Mouse (Mus musculus): ENCODE measurements around the gene Plscr1. TPM values are rescaled to one million over a fixed set of nuclear protein-coding genes. Genes with fewer than 3 reads are reported as not detected.

Plscr1 gene
- 5.5 and 6.9 TPM in 2 replicates for polyA plus RNA-seq (2012; rRNA removed)

- 23% methylated on average over 7 of the region's 7 CpGs for WGBS
- no peaks in the 10 kb centered on the region for H3K36me3 ChIP-seq (ENCODE audit: control insufficient read depth, insufficient read depth, low read length)
Observed at GRCm38 (mm10) chr9:92249447-92249852, at the start of gene Plscr1. TSS of gene Plscr1 (plus strand) at chr9:92249750.

DNA sequence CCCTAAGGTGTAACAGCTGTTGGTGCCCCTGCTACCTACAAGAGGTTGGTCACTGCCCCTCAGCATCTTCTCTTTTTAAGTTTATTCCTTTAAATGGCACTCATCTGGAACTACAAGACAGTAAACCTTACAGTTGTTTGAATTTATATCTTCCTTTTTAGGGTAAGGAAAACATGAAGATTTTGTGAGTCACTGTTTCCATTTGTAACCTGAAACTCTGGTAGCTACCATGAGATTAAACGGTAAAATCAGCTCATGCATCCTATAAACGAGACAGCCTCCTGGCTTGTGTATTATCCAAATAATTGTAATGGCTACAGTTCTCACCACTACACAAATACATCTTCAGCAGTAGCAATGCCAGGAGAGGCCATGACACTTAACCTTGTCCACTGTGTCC is 45.2 kb upstream of the Plscr1 start:
- WGBS, result 78% methylated on average over 2 of the region's 2 CpGs
- no peak for DNase-seq
- H3K36me3 ChIP-seq (ENCODE audit: control insufficient read depth, insufficient read depth, low read length), result no peaks in the 10 kb centered on the region
- H3K27me3 ChIP-seq (ENCODE audit: control insufficient read depth, insufficient read depth, low read length), result no peaks in the 10 kb centered on the region
- TF ChIP-seq CTCF (IDR thresholded peaks at IDR 0.05; ENCODE audit: borderline replicate concordance, control insufficient read depth, extremely low read depth, insufficient read depth, low read length, poor library complexity) (no peak), POLR2A (IDR thresholded peaks at IDR 0.05; ENCODE audit: control insufficient read depth, extremely low read depth, insufficient read depth, low read length, poor library complexity) (no peak)
- no peaks in the 10 kb centered on the region for H3K4me1 ChIP-seq (replicated peaks; ENCODE audit: control insufficient read depth, insufficient read depth, low read length)
- H3K27ac ChIP-seq (ENCODE audit: control insufficient read depth, insufficient read depth, low read length), result no peak overlapping the region
- no peak overlapping the region for H3K4me3 ChIP-seq (ENCODE audit: control insufficient read depth, insufficient read depth, low read length)

More at GRCm38 (mm10) chr9:92249447-92249852, at the start of gene Plscr1:
- no peak for DNase-seq
- Histone ChIP-seq H3K27me3 (ENCODE audit: control insufficient read depth, insufficient read depth, low read length) (no peaks in the 10 kb centered on the region), H3K4me3 (ENCODE audit: control insufficient read depth, insufficient read depth, low read length) (peak within 1 kb of the TSS; percentile 44), H3K4me1 (replicated peaks; ENCODE audit: control insufficient read depth, insufficient read depth, low read length) (no peaks in the 10 kb centered on the region), H3K27ac (ENCODE audit: control insufficient read depth, insufficient read depth, low read length) (no peak within 1 kb of the TSS)
- TF ChIP-seq CTCF (IDR thresholded peaks at IDR 0.05; ENCODE audit: borderline replicate concordance, control insufficient read depth, extremely low read depth, insufficient read depth, low read length, poor library complexity) (no peak), POLR2A (IDR thresholded peaks at IDR 0.05; ENCODE audit: control insufficient read depth, extremely low read depth, insufficient read depth, low read length, poor library complexity) (no peak)

DNA sequence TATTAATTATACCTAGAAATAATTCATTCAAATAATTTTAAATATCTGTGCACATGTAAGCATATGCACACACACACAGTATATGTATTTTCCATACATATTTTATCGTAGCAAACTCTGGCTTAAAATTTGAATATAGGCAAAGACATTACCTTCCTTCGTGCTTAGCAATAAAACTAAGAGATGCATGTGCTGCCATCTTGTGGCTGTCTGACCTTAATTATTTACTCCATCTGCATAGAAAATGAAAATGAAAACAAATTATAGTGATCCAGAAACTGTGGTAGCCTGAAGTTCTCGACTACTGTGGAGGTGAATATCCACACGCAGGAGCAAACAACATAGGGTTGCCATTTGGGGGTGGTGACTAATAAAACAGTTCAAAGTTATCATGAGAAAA is 42.2 kb upstream of the Plscr1 start:
- DNase-seq, result peak; percentile 9
- TF ChIP-seq CTCF (IDR thresholded peaks at IDR 0.05; ENCODE audit: borderline replicate concordance, control insufficient read depth, extremely low read depth, insufficient read depth, low read length, poor library complexity), result no peak
- TF ChIP-seq POLR2A (IDR thresholded peaks at IDR 0.05; ENCODE audit: control insufficient read depth, extremely low read depth, insufficient read depth, low read length, poor library complexity), result no peak
- Histone ChIP-seq H3K4me3 (ENCODE audit: control insufficient read depth, insufficient read depth, low read length) (no peak overlapping the region), H3K27ac (ENCODE audit: control insufficient read depth, insufficient read depth, low read length) (no peak overlapping the region), H3K4me1 (replicated peaks; ENCODE audit: control insufficient read depth, insufficient read depth, low read length) (no peaks in the 10 kb centered on the region), H3K36me3 (ENCODE audit: control insufficient read depth, insufficient read depth, low read length) (no peaks in the 10 kb centered on the region), H3K27me3 (ENCODE audit: control insufficient read depth, insufficient read depth, low read length) (no peaks in the 10 kb centered on the region)
- WGBS, result 6% methylated on average over 4 of the region's 4 CpGs

DNA sequence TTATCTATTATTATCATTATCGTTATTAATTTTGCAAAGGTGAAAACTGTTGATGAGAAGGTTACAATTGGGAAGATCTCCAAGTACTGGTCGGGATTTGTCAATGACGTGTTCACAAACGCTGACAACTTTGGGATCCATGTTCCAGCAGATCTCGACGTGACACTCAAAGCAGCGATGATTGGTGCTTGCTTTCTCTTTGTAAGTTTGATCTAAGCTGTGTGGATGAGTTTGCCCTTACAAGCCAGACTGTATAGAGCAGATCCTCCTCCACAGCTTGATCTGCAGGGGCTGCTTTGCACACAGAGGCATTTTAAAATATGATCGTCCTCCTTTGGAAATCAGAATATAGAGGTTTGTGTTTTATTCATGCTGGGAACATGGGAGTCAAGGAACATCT is 41.8 kb upstream of the Plscr1 start:
- Histone ChIP-seq H3K36me3 (ENCODE audit: control insufficient read depth, insufficient read depth, low read length) (no peaks in the 10 kb centered on the region), H3K4me3 (ENCODE audit: control insufficient read depth, insufficient read depth, low read length) (no peak overlapping the region), H3K4me1 (replicated peaks; ENCODE audit: control insufficient read depth, insufficient read depth, low read length) (no peaks in the 10 kb centered on the region), H3K27me3 (ENCODE audit: control insufficient read depth, insufficient read depth, low read length) (no peaks in the 10 kb centered on the region), H3K27ac (ENCODE audit: control insufficient read depth, insufficient read depth, low read length) (no peak overlapping the region)
- DNase-seq, result no peak
- WGBS, result 75% methylated on average over 8 of the region's 8 CpGs
- TF ChIP-seq CTCF (IDR thresholded peaks at IDR 0.05; ENCODE audit: borderline replicate concordance, control insufficient read depth, extremely low read depth, insufficient read depth, low read length, poor library complexity) (no peak), POLR2A (IDR thresholded peaks at IDR 0.05; ENCODE audit: control insufficient read depth, extremely low read depth, insufficient read depth, low read length, poor library complexity) (no peak)

GRCm38 (mm10) chr9:92209850-92210249 is 39.7 kb upstream of the Plscr1 start:
- Histone ChIP-seq H3K27me3 (ENCODE audit: control insufficient read depth, insufficient read depth, low read length) (no peaks in the 10 kb centered on the region), H3K27ac (ENCODE audit: control insufficient read depth, insufficient read depth, low read length) (no peak overlapping the region), H3K4me3 (ENCODE audit: control insufficient read depth, insufficient read depth, low read length) (no peak overlapping the region), H3K4me1 (replicated peaks; ENCODE audit: control insufficient read depth, insufficient read depth, low read length) (no peaks in the 10 kb centered on the region), H3K36me3 (ENCODE audit: control insufficient read depth, insufficient read depth, low read length) (no peaks in the 10 kb centered on the region)
- 94% methylated on average over 3 of the region's 3 CpGs for WGBS
- no peak for DNase-seq
- TF ChIP-seq POLR2A (IDR thresholded peaks at IDR 0.05; ENCODE audit: control insufficient read depth, extremely low read depth, insufficient read depth, low read length, poor library complexity) (no peak), CTCF (IDR thresholded peaks at IDR 0.05; ENCODE audit: borderline replicate concordance, control insufficient read depth, extremely low read depth, insufficient read depth, low read length, poor library complexity) (no peak)

DNA sequence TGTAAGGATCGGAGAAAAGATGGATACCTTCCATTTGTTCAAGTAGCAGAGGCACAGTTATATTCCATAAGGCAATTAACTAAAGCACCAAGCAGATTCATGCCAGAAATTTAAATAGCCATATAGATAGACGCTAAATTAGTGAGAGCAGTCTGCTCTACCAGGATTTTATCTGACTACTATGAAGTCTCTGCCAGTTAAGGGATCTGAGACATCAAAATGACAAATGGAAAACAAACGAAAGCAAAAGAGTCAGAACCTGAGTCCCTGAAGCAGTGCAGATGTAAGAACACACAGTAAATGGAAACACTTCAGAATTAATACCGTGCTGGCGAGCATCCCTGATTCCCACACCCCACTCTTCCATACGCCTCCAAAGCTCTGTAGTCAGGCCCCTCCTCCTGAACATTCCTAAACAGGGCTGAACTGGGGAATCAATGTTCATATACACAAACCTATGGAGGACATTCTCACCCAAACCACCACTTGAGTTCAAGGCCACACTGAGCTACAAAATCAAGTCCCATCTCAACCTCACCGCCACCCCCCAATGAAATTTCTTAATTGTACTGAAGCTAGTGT is 39.1 kb upstream of the Plscr1 start:
- no peak for DNase-seq
- H3K27me3 ChIP-seq (ENCODE audit: control insufficient read depth, insufficient read depth, low read length), result no peaks in the 10 kb centered on the region
- no peak overlapping the region for H3K27ac ChIP-seq (ENCODE audit: control insufficient read depth, insufficient read depth, low read length)
- H3K4me3 ChIP-seq (ENCODE audit: control insufficient read depth, insufficient read depth, low read length), result no peak overlapping the region
- no peaks in the 10 kb centered on the region for H3K36me3 ChIP-seq (ENCODE audit: control insufficient read depth, insufficient read depth, low read length)
- 91% methylated on average over 7 of the region's 7 CpGs for WGBS
- H3K4me1 ChIP-seq (replicated peaks; ENCODE audit: control insufficient read depth, insufficient read depth, low read length), result no peaks in the 10 kb centered on the region
- TF ChIP-seq POLR2A (IDR thresholded peaks at IDR 0.05; ENCODE audit: control insufficient read depth, extremely low read depth, insufficient read depth, low read length, poor library complexity) (no peak), CTCF (IDR thresholded peaks at IDR 0.05; ENCODE audit: borderline replicate concordance, control insufficient read depth, extremely low read depth, insufficient read depth, low read length, poor library complexity) (no peak)

- no peak for TF ChIP-seq POLR2A (IDR thresholded peaks at IDR 0.05; ENCODE audit: control insufficient read depth, extremely low read depth, insufficient read depth, low read length, poor library complexity)
- Histone ChIP-seq H3K27me3 (ENCODE audit: control insufficient read depth, insufficient read depth, low read length) (no peaks in the 10 kb centered on the region), H3K4me3 (ENCODE audit: control insufficient read depth, insufficient read depth, low read length) (no peak overlapping the region), H3K27ac (ENCODE audit: control insufficient read depth, insufficient read depth, low read length) (no peak overlapping the region), H3K36me3 (ENCODE audit: control insufficient read depth, insufficient read depth, low read length) (no peaks in the 10 kb centered on the region), H3K4me1 (replicated peaks; ENCODE audit: control insufficient read depth, insufficient read depth, low read length) (no peaks in the 10 kb centered on the region)
- DNase-seq, result no peak
- 48% methylated on average over 3 of the region's 3 CpGs for WGBS
Observed at GRCm38 (mm10) chr9:92211048-92211447, 38.5 kb upstream of the Plscr1 start.
